Mouse (Mus musculus) spleen, adult 18-20 months (tissue): ENCODE data around the gene Dpp4.

Source experiments
- DNase-seq, 2 experiments: peaks; one replicate each; pipeline ENCODE4 v3.0.0; 2022; ENCODE audit warnings: mixed read lengths in 2 of 2

Gene Dpp4

DNA sequence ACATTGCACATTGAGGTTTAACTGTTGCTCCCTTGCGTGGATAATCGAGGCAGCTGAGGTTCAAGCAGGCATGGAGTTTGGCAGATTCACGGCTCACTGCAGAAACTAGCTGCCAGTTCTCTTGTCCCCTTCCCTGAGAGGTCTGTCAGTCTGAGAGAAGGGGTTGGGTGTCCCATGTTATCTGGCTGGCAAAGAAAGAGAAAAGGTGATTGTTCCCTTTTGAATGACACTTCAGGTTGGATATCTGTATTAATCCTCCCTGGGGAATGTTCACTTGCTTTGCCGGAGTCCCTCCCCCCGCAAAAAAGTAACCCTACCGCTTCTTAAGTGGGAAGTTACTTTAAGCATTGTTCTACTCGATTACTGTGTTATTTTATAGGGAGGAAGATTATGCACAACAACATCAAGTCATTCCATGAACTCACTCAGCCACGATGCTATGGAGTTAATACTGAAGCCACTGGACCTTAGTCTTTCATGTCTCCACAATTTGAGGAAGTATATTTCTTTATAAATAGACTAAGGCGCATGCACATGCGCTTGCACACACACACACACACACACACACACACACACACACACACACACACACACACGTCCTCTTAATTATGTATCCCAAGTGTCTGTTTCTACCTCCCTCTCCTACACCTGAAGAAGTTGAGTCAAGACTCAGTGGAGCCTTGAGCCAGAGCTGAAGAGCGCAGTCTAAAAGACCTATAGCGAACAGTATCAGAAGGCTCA is at the start of gene Dpp4:
TSS of gene Dpp4 (minus strand) at position 151 of the 741 bp plus-strand sequence.
- no peak for DNase-seq

- DNase-seq = no peak
Measured at GRCm38 (mm10) chr2:62460815-62461450, 48.9 kb upstream of the Dpp4 start.

DNA sequence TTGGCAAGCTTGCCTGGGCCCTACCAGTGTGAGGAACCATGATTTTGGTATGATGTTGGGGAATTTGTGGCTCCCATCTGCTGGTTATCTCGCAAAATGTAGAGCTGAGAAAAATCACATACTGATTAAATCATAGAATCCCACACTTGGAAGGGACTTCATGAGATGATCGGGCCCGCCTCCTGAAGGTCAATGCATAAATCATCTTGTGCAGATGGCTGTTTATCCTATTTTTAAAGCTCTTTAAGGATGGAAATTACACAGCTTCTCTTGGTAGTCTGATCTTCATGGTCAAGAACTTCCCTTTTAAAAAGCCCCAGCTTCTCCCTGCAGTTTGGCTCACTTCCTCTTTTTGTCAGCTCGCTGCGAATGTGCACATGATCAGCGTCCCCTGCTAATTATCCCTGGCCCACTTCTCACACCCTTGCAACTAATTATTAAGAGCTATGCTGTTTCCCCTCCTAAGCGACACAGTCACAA is 48.2 kb upstream of the Dpp4 start:
- peak; percentile 33 to 38 for DNase-seq

DNA sequence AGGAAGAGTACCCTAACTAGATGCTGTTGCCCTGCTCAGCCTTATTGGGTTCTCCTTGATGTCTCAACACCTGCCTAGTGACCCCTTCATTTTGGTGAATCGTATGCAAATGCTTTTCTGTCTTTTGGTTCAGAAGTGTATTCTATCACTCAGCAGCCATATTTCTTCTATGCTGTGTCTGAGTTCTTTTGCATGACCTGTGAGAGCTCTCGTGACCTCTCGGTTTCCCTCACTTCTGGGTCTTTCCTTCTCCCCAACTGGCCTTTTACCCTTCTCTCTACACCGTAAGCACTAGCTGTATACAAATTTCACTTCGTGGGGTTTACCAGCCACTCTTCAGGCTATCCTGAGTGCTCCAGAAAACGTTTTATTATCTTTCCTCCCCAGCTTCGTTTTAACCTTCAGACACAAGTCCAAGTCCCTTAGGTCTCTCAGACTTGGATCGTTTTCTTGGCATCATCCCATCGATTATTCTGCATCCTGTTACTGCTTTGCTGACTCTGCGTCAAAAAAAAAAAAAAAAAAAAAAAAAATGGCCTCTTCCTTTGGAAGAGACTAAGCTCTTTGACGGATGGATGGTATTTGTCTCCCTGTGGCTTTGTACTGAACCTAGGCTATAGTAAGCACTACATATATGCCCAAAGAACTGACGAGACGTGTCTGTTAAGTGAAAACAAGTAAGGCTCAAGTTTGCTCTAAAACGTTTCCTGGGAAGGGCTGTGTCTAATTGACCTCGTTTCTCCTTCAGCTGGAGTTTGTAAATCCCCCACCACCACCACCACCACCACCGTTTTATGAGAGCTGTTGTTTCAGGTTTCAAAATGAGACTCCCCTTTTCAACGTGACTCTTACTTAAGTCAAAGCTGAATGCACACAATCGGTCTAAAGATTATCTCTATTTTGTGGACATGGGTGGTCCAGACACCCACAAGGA is 47.5 kb upstream of the Dpp4 start:
- no peak for DNase-seq

DNA sequence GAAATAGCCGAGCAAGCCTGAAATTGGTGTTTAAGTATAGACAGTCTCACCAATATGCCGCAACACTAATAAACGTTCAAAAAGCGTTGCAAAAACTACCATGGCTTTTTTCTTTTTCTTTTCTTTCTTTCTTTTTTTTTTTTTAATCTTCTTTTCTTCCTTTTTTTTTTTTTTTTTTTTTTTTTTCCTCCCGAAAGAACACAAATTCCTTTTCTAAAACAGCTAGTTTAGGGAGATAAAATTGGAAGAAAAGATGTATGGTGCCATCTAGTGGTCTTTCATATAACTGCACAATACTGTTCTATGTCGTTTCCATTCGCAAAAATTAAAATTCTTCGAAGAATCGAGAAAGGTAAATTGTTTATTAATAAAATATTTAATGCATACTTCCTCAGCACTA is 46.0 kb upstream of the Dpp4 start:
- DNase-seq = no peak

DNA sequence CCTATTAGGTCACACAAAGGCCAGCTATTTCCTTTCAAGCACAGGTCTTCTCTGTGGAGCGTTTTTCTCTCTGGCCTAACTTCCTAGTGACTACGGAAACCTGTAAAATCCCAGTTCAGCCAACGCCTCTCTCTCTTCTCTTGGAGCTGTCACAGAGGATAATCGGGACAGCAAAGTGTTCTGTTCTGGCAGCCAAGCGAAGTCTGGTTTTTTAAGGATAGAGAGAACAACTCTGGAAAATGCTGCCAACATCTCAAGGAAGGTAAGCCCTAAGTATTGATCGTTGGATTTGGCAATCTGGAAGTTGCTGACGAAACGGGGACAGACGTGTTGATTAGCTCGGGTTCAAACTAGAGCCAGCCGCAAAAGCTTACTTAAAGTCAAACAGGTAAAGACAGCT is 43.0 kb upstream of the Dpp4 start:
- no peak for DNase-seq

DNA sequence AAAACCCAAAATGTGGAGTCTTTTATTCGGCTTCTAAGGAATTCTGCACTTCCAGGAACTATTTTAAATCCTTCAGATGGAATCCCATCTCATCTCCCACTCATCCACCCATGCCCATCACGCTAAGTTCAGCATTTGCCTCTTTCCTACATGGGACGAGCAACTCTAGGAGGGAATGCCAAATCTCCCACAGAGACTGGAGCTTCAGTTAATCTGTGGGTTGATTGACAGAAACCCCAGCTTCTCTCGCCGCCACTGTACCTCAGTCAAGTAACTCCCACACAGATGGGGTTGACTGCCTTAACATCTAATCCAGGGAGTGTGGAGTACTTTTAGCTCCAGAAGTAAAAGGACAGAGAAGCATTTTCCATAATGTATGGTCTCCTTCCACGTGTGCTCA is 42.0 kb upstream of the Dpp4 start:
- no peak for DNase-seq

DNA sequence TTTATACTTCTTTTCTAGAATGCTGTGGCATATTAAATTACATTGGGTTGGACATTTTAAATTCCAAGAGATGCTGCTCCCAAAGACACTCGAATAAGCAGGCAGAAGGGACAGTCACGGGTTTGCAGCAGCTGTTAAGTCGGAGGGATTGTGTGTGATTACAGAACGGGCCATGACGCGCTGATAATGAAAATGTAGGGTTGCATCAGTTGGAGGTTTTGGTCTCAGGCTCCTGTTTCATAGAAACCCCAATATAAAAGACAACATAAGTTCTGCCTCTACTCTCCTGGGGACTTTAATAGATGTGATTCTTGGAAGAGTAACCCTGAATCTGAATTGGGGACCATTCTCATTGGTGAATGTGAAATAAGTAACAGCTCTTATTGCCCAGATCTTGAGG is 38.3 kb upstream of the Dpp4 start:
- DNase-seq = no peak

GRCm38 (mm10) chr2:62449692-62450346 is 37.8 kb upstream of the Dpp4 start:
- no peak for DNase-seq

DNA sequence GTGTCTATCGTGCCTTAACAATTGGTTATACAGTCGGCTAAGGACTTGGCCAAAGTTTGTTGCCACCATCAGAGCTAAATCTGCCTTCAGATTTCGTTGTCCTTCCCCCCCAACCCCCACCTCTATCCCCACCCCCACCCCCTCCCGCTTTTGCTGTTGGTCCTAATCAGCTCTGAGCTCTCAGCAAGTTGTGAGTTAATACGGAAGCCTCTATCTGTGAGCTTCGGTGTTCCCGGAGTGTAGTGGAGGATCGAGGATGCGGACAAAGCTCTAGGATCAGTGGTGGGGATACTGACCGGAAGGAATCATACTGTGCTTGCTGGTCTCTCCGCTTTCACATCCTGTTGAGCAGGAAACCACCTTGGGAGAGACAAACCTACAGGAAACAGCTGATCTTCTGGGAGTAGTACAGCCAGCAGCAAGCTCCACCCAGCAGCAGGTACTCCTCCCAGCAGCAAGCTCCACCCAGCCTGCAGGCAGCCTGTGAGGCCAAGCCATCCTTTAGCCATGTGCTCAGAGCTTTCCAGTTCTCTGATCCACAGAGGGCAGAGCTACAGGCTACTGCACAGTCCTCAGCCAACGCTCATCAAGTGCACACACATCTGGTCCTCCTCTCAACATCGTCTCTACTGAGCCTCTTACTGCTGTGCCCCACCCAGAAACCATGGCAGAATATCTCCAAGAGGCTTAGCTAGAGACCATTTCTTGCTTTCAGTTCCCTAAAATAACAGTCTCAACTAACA is 28.9 kb upstream of the Dpp4 start:
- DNase-seq = peak; percentile 62 to 66

DNA sequence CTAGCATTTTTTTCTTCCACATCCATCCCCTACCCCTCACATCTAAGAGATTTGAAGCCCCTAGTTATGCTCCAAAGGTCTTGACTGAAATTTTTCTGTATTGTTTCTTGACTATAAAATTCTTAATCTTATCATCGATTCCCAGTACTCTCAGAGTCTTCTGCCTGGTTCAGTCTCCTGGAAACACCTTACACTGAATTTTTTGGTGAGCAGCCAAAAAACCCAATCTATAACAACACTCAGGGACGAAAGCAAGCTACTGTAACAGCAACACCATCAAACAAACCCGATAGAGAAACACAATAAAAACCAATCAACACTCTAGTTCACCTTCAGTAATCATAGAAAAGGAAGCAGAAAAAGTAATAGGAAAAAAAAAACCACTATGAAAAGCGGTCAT is 28.1 kb upstream of the Dpp4 start:
- DNase-seq = no peak

DNA sequence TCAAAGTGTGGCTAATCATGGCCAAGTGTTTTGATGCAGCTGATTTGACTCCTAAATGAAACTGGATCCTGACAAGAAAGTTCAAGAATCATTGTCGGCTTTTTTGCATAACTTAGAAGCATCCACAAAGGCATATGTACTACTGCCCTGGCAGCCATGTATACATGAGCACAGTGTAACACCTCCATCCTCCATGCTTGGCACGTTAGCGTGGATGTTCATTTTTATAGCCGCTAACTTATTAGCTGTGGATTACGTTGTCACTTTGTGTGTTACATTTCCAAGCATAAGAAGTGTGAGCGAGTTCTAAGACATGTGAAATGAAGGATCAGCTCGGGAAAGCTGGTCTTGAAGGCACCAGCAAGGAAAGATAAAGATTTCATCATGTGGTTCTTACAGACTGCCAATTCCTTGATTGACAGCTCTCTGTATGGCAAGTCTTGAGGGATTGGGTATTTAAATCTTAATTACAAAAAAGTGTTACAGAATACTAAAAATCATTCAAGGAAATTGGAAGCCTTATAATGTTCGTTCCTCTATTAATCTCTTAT is 19.3 kb upstream of the Dpp4 start:
- no peak for DNase-seq

- no peak for DNase-seq
Measured at GRCm38 (mm10) chr2:62425941-62426340, 13.9 kb upstream of the Dpp4 start.

GRCm38 (mm10) chr2:62423343-62423776 is 11.3 kb upstream of the Dpp4 start:
- DNase-seq = no peak

- no peak for DNase-seq
Measured at GRCm38 (mm10) chr2:62422515-62423342, 10.7 kb upstream of the Dpp4 start.

GRCm38 (mm10) chr2:62421229-62421628 is 9.2 kb upstream of the Dpp4 start:
- DNase-seq = no peak

DNA sequence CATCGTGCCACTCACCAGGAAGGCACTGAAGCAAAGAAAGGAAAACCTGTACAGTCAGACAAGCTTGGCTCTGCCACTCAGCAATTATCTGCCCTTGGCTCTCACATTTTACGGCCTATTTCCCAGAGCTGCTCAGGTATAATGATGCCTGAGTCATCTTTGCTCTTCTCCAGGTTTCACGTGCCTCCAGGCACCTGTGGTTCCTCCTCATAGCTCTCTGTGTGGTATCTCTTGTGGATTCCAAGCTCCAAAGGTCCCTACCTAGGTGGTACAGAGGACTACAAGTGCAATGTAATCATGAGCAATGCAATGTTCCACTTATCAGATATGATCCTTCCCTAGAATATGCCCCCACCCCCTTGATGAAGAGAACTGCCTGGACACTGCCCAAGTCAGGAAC is 8.0 kb upstream of the Dpp4 start:
- no peak for DNase-seq

DNA sequence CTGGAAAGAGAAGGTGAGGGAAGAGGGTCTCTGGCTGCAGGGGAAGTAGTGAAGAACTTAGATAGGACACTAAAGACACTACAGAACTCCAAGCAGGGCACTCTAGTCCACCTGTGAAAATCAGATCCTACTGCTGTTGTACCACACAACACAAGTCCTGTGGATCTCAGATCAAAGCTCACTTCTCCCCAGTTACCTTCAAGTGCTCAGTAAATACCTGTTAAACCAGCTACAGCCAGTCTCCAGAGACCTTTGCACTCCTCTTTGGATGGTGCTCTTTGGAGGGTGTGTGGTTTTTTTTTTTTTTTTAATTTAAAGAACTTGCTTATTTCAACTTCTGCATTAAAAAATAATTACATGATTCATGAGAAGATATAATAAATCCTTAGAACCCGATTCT is 5.2 kb upstream of the Dpp4 start:
- DNase-seq = no peak

- peak; percentile 52 to 64 for DNase-seq
Measured at GRCm38 (mm10) chr2:62411211-62412080, 585 bp downstream of the Dpp4 start.
